In genomic region chr17:71691361-71691875, GRCm38 (mm10) we compare ENCODE assay signal across 10 mouse cellular contexts. TPM values are rescaled to one million over a fixed set of nuclear protein-coding genes. Genes with fewer than 3 reads are reported as not detected.
DNase-seq lines count a peak whose midpoint lies in the region; ATAC-seq and TF ChIP-seq lines count a peak whose summit lies in the region.
"Had no signal": no experiment of that assay in that cellular context is flagged by ENCODE, and none has a peak within 500 bp of the region (broad histone marks: within the 10 kb centered on the region; RNA-seq: fewer than 3 reads in every experiment).

No protein-coding gene starts in this region.

- ATAC-seq in hindbrain, postnatal 0 days = peak; percentile 66; the same call in 1 of the 2 replicates
- ATAC-seq in hindbrain, embryonic 14.5 days (ENCODE audit: low FRiP score) = no peak; the same call in 1 of the 2 replicates

- H3K4me1 ChIP-seq in hindbrain, postnatal 0 days (ENCODE audit: insufficient read depth, low read length) = peaks cover 6% of the 10 kb centered on the region
- no peaks in the 10 kb centered on the region for H3K4me1 ChIP-seq in hindbrain, embryonic 14.5 days (replicated peaks; ENCODE audit: control insufficient read depth, insufficient read depth, low read length)

- H3K4me2 ChIP-seq in hindbrain, postnatal 0 days (ENCODE audit: low read depth, low read length) = no peak overlapping the region
- no peak overlapping the region for H3K4me2 ChIP-seq in hindbrain, embryonic 14.5 days (replicated peaks)

- H3K9ac ChIP-seq in hindbrain, postnatal 0 days (replicated peaks; ENCODE audit: low read length) = no peak overlapping the region
- H3K9ac ChIP-seq in hindbrain, embryonic 14.5 days = no peak overlapping the region

- no peak overlapping the region for H3K4me3 ChIP-seq in hindbrain, postnatal 0 days (ENCODE audit: low read length)
- H3K4me3 ChIP-seq in hindbrain, embryonic 14.5 days (replicated peaks; ENCODE audit: low read length) = no peak overlapping the region
- H3K4me3 ChIP-seq in left cerebral cortex, adult 2 months = no peak overlapping the region
- H3K4me3 ChIP-seq: megakaryocyte, embryonic 14.5 days had no signal

- H3K9me3 ChIP-seq in hindbrain, postnatal 0 days (ENCODE audit: low read length) = 0 out of 2 replicates have a peak, but pooled peaks cover 3% of the 10 kb centered on the region
- H3K9me3 ChIP-seq in hindbrain, embryonic 14.5 days (ENCODE audit: control insufficient read depth, low read length) = peaks cover 8% of the 10 kb centered on the region; the same call in 1 of the 2 replicates
- H3K9me3 ChIP-seq: megakaryocyte, embryonic 14.5 days had no signal

- H3K27me3 ChIP-seq in hindbrain, postnatal 0 days (ENCODE audit: insufficient read depth, low read length) = no peaks in the 10 kb centered on the region
- no peaks in the 10 kb centered on the region for H3K27me3 ChIP-seq in hindbrain, embryonic 14.5 days (ENCODE audit: control insufficient read depth, insufficient read depth, low read length)

- TF ChIP-seq CTCF in hindbrain, postnatal 0 days (IDR thresholded peaks at IDR 0.05; ENCODE audit: low read depth) = no peak
- no peak for TF ChIP-seq CTCF in left cerebral cortex, adult 2 months (IDR thresholded peaks at IDR 0.05)

- H3K36me3 ChIP-seq in hindbrain, postnatal 0 days (ENCODE audit: insufficient read depth, low read length) = no peaks in the 10 kb centered on the region
- H3K36me3 ChIP-seq in hindbrain, embryonic 14.5 days (replicated peaks; ENCODE audit: control insufficient read depth, insufficient read depth) = no peaks in the 10 kb centered on the region

- DNase-seq in hindbrain, postnatal 0 days (ENCODE audit: low spot score) = peak; percentile 36
- DNase-seq in hindbrain, embryonic 14.5 days (ENCODE audit: low spot score) = no peak
- DNase-seq in testis, postnatal 10 days (ENCODE audit: low spot score) = peak; percentile 65
- no peak for DNase-seq in testis, postnatal 14 days (ENCODE audit: low spot score)
- DNase-seq in left cerebral cortex, adult 2 months (ENCODE audit: extremely low spot score in 1 of 2, low spot score in 2 of 2) = peak; percentile 36 to 50
- DNase-seq in embryo, embryonic 10.5 days (ENCODE audit: low spot score) = no peak
- no peak for DNase-seq in adrenal gland, postnatal 14 days
- DNase-seq: thymus, postnatal 25 days had no signal

- intact Hi-C loops in left cerebral cortex, adult 2 months (cut with DNase I) = no loop called here

- peak overlapping the region; percentile 29; the same call in 1 of the 2 replicates for H3K27ac ChIP-seq in hindbrain, postnatal 0 days
- no peak overlapping the region for H3K27ac ChIP-seq in hindbrain, embryonic 14.5 days
- peak overlapping the region; percentile 25; the same call in 1 of the 2 replicates for H3K27ac ChIP-seq in left cerebral cortex, adult 2 months

- 39% methylated on average over 11 of the region's 11 CpGs for WGBS in hindbrain, postnatal 0 days
- WGBS in hindbrain, embryonic 14.5 days = 61% methylated on average over 11 of the region's 11 CpGs

RNA-seq across cellular contexts. Expression of gene Togaram2, which starts 18.4 kb away (rescaled TPM):
- 1.0 and 6.3 TPM in 2 replicates for total RNA-seq in hindbrain, postnatal 0 days (2014; rRNA removed)
- 0.88 and 1.2 TPM in 2 replicates for polyA plus RNA-seq in hindbrain, postnatal 0 days (2015; fragmentation: Nextera tagmentation; extraction: Ambion mirVana)
- 1.0 TPM in 2 replicates for polyA plus RNA-seq in hindbrain, embryonic 14.5 days (2014; fragmentation: Nextera tagmentation; extraction: Ambion mirVana)
- 1 to 10 TPM; 3.3 to 3.8 TPM for total RNA-seq in left cerebral cortex, adult 2 months (2021)
- total RNA-seq in adrenal gland, postnatal 14 days (2021) = not detected in 2 replicates
- polyA plus RNA-seq: hindbrain, embryonic 11.5 days had no signal

Comparison
In these comparisons a context has a peak if more than half of its experiments do, and no peak if none do; other contexts are left out.
1. DNase-seq: peak in hindbrain, postnatal 0 days (single experiment), testis, postnatal 10 days (single experiment) and left cerebral cortex, adult 2 months (2 of 2); none in hindbrain, embryonic 14.5 days (single experiment), testis, postnatal 14 days (single experiment), embryo, embryonic 10.5 days (single experiment) and adrenal gland, postnatal 14 days (single experiment).